16 mouse cellular contexts compared by ENCODE assay signal in genomic region chr13:106721167-106721566, GRCm38 (mm10).
DNase-seq lines count a peak whose midpoint lies in the region; ATAC-seq and TF ChIP-seq lines count a peak whose summit lies in the region.
"Had no signal": no experiment of that assay in that cellular context is flagged by ENCODE, and none has a peak within 500 bp of the region (broad histone marks: within the 10 kb centered on the region; RNA-seq: fewer than 3 reads in every experiment).

No protein-coding gene starts in this region.

- no peak for TF ChIP-seq POLR2A in heart, adult 2 months (IDR thresholded peaks at IDR 0.05; ENCODE audit: insufficient read depth, low read depth, low read length)
- TF ChIP-seq POLR2A in MEL (IDR thresholded peaks at IDR 0.05; ENCODE audit: control insufficient read depth in 1 of 2, insufficient read depth in 1 of 2, low read depth in 1 of 2, low read length in 2 of 2, poor library complexity in 1 of 2) = no peak

- no peak for DNase-seq in heart, adult 2 months
- no peak for DNase-seq in liver, embryonic 14.5 days (ENCODE audit: low read depth in 3 of 3, low spot score in 3 of 3)
- no peak for DNase-seq in liver, embryonic 11.5 days (ENCODE audit: low spot score)
- peak; percentile 38 for DNase-seq in MEL (ENCODE audit: low read depth, low spot score)
- DNase-seq in urinary bladder, postnatal 25 days (ENCODE audit: low spot score) = no peak
- no peak for DNase-seq in ovary, postnatal 10 days (ENCODE audit: low spot score)
- DNase-seq: cerebellum, adult 9-10 months; layer of hippocampus, adult 9-11 months; right cerebral cortex, adult 18-20 months; thymus, adult 2 months had no signal

- no peaks in the 10 kb centered on the region for H3K36me3 ChIP-seq in heart, adult 2 months (ENCODE audit: control insufficient read depth, insufficient read depth, low read length)
- no peaks in the 10 kb centered on the region for H3K36me3 ChIP-seq in heart, embryonic 12.5 days
- H3K36me3 ChIP-seq in liver, embryonic 14.5 days (replicated peaks; ENCODE audit: control insufficient read depth, insufficient read depth, low read depth) = no peaks in the 10 kb centered on the region
- H3K36me3 ChIP-seq in liver, embryonic 11.5 days (ENCODE audit: control insufficient read depth, insufficient read depth, low read length) = no peaks in the 10 kb centered on the region
- H3K36me3 ChIP-seq in MEL (ENCODE audit: control insufficient read depth in 1 of 2, insufficient read depth in 2 of 2, low read length in 2 of 2) = no peaks in the 10 kb centered on the region
- H3K36me3 ChIP-seq: hindbrain, embryonic 13.5 days; limb, embryonic 12.5 days had no signal

- ATAC-seq in heart, embryonic 12.5 days (ENCODE audit: insufficient number of reproducible peaks, low FRiP score) = no peak
- no peak for ATAC-seq in liver, embryonic 14.5 days (ENCODE audit: insufficient read depth)
- no peak for ATAC-seq in liver, embryonic 11.5 days (replicated peaks; ENCODE audit: low FRiP score)
- ATAC-seq in megakaryocyte, adult 5-6 weeks (ENCODE audit: poor library complexity, severe bottlenecking) = peak; percentile 72
- ATAC-seq: activated CD4-positive, CD25-positive, alpha-beta regulatory T cell, adult 4 months had no signal

- peak; percentile 57 for TF ChIP-seq CTCF in heart, adult 2 months (IDR thresholded peaks at IDR 0.05)
- peak; percentile 25; the same call in 1 of the 2 replicates for TF ChIP-seq CTCF in liver, embryonic 14.5 days (IDR thresholded peaks at IDR 0.05; ENCODE audit: low read depth)
- TF ChIP-seq CTCF in MEL (IDR thresholded peaks at IDR 0.05 in 2 of 3, conservative IDR thresholded peaks at IDR 0.05 in 1 of 3; ENCODE audit: control insufficient read depth in 1 of 3, insufficient read depth in 1 of 3, low read depth in 2 of 3, low read length in 3 of 3, poor library complexity in 1 of 3, severe bottlenecking in 1 of 3) = peak in 1 of 3 experiments; percentile 62; a peak in 3 of 6 replicates

- no peak overlapping the region for H3K9ac ChIP-seq in heart, adult 2 months (ENCODE audit: low read depth, low read length)
- H3K9ac ChIP-seq in heart, embryonic 12.5 days = no peak overlapping the region
- no peak overlapping the region for H3K9ac ChIP-seq in liver, embryonic 14.5 days (replicated peaks)
- no peak overlapping the region for H3K9ac ChIP-seq in liver, embryonic 11.5 days (ENCODE audit: low read depth, low read length)
- H3K9ac ChIP-seq in MEL (ENCODE audit: control insufficient read depth, low read depth, low read length, poor library complexity, severe bottlenecking) = no peak overlapping the region
- H3K9ac ChIP-seq: hindbrain, embryonic 13.5 days; limb, embryonic 12.5 days had no signal

- peak; percentile 63 for TF ChIP-seq RAD21 in MEL (IDR thresholded peaks at IDR 0.05; ENCODE audit: low read depth, low read length)

- WGBS in heart, adult 2 months = 93% methylated on average over 1 of the region's 1 CpGs
- WGBS in heart, embryonic 12.5 days = 82% methylated on average over 1 of the region's 1 CpGs
- WGBS in liver, embryonic 14.5 days (ENCODE audit: insufficient replicate concordance) = 65% methylated on average over 1 of the region's 1 CpGs
- WGBS in liver, embryonic 11.5 days = 93% methylated on average over 1 of the region's 1 CpGs

- H3K27me3 ChIP-seq in heart, adult 2 months (ENCODE audit: control insufficient read depth, insufficient read depth, low read length) = no peaks in the 10 kb centered on the region
- no peaks in the 10 kb centered on the region for H3K27me3 ChIP-seq in heart, embryonic 12.5 days (replicated peaks)
- no peaks in the 10 kb centered on the region for H3K27me3 ChIP-seq in liver, embryonic 14.5 days (ENCODE audit: control insufficient read depth, insufficient read depth, low read length)
- no peaks in the 10 kb centered on the region for H3K27me3 ChIP-seq in liver, embryonic 11.5 days (replicated peaks; ENCODE audit: control insufficient read depth, insufficient read depth, low read length)
- no peaks in the 10 kb centered on the region for H3K27me3 ChIP-seq in MEL (ENCODE audit: control insufficient read depth in 1 of 2, insufficient read depth in 2 of 2, low read length in 2 of 2)
- H3K27me3 ChIP-seq: hindbrain, embryonic 13.5 days; limb, embryonic 12.5 days had no signal

- intact Hi-C loops in heart, adult 2 months (cut with DNase I) = loop anchor here (5.0 kb wide), 1 partner anchor 196 kb away; no protein-coding TSS in a partner anchor

- no peak overlapping the region for H3K4me2 ChIP-seq in heart, embryonic 12.5 days
- H3K4me2 ChIP-seq in liver, embryonic 14.5 days (ENCODE audit: low read depth) = no peak overlapping the region
- no peak overlapping the region for H3K4me2 ChIP-seq in liver, embryonic 11.5 days
- H3K4me2 ChIP-seq: hindbrain, embryonic 13.5 days; limb, embryonic 12.5 days had no signal

- no peak overlapping the region for H3K27ac ChIP-seq in heart, adult 2 months
- no peak overlapping the region for H3K27ac ChIP-seq in heart, embryonic 12.5 days (ENCODE audit: poor library complexity, severe bottlenecking)
- H3K27ac ChIP-seq in liver, embryonic 14.5 days = no peak overlapping the region
- H3K27ac ChIP-seq in liver, embryonic 11.5 days (ENCODE audit: low read depth, low read length) = no peak overlapping the region
- no peak overlapping the region for H3K27ac ChIP-seq in MEL (ENCODE audit: control insufficient read depth, low read depth, low read length)
- H3K27ac ChIP-seq: hindbrain, embryonic 13.5 days; limb, embryonic 12.5 days had no signal

- no peaks in the 10 kb centered on the region for H3K79me2 ChIP-seq in heart, adult 2 months (replicated peaks; ENCODE audit: control insufficient read depth, insufficient read depth, low read length)
- H3K79me2 ChIP-seq in MEL (ENCODE audit: control insufficient read depth, insufficient read depth, low read length, poor library complexity) = no peaks in the 10 kb centered on the region

- H3K9me3 ChIP-seq in heart, embryonic 12.5 days (replicated peaks) = no peaks in the 10 kb centered on the region
- H3K9me3 ChIP-seq in liver, embryonic 14.5 days (ENCODE audit: control insufficient read depth, low read length) = no peaks in the 10 kb centered on the region
- H3K9me3 ChIP-seq in liver, embryonic 11.5 days (ENCODE audit: control insufficient read depth, low read length) = no peaks in the 10 kb centered on the region
- H3K9me3 ChIP-seq in MEL (replicated peaks; ENCODE audit: insufficient read depth, low read length) = no peaks in the 10 kb centered on the region
- H3K9me3 ChIP-seq: hindbrain, embryonic 13.5 days; limb, embryonic 12.5 days had no signal

- H3K4me1 ChIP-seq in heart, adult 2 months (ENCODE audit: control insufficient read depth, insufficient read depth, low read length) = no peaks in the 10 kb centered on the region
- H3K4me1 ChIP-seq in heart, embryonic 12.5 days (replicated peaks) = no peaks in the 10 kb centered on the region
- no peaks in the 10 kb centered on the region for H3K4me1 ChIP-seq in liver, embryonic 14.5 days (replicated peaks; ENCODE audit: control insufficient read depth in 2 of 2, insufficient read depth in 2 of 2, low read length in 1 of 2)
- H3K4me1 ChIP-seq in liver, embryonic 11.5 days (replicated peaks; ENCODE audit: control insufficient read depth, insufficient read depth, low read length) = no peaks in the 10 kb centered on the region
- no peaks in the 10 kb centered on the region for H3K4me1 ChIP-seq in MEL (ENCODE audit: control insufficient read depth in 1 of 2, insufficient read depth in 2 of 2, low read length in 2 of 2)
- H3K4me1 ChIP-seq: hindbrain, embryonic 13.5 days; limb, embryonic 12.5 days had no signal

- TF ChIP-seq EP300 in heart, adult 2 months (IDR thresholded peaks at IDR 0.05; ENCODE audit: insufficient read depth, low read depth, low read length) = no peak
- no peak for TF ChIP-seq EP300 in liver, embryonic 14.5 days (IDR thresholded peaks at IDR 0.05; ENCODE audit: low read depth)
- TF ChIP-seq EP300 in MEL (IDR thresholded peaks at IDR 0.05; ENCODE audit: low read depth in 1 of 2, low read length in 2 of 2) = no peak

- no peak overlapping the region for H3K4me3 ChIP-seq in heart, adult 2 months
- no peak overlapping the region for H3K4me3 ChIP-seq in heart, embryonic 12.5 days
- no peak overlapping the region for H3K4me3 ChIP-seq in liver, embryonic 14.5 days (ENCODE audit: insufficient read depth in 1 of 2, low read depth in 2 of 2, low read length in 2 of 2)
- no peak overlapping the region for H3K4me3 ChIP-seq in liver, embryonic 11.5 days (ENCODE audit: low read depth, low read length)
- no peak overlapping the region for H3K4me3 ChIP-seq in MEL (ENCODE audit: control insufficient read depth in 1 of 2, insufficient read depth in 1 of 2, low read depth in 2 of 2, low read length in 2 of 2)
- H3K4me3 ChIP-seq: erythroblast, embryonic 14.5 days; hindbrain, embryonic 13.5 days; limb, embryonic 12.5 days had no signal

TF ChIP-seq in MEL, 35 proteins besides CTCF, POLR2A, EP300 and RAD21:
- peak; percentile 61 for TF ChIP-seq ZC3H11A (IDR thresholded peaks at IDR 0.05; ENCODE audit: low read depth, low read length)
- no peak for TF ChIP-seq USF2 (IDR thresholded peaks at IDR 0.05; ENCODE audit: borderline replicate concordance in 1 of 2, insufficient read depth in 1 of 2, low read depth in 1 of 2, low read length in 2 of 2)
- TF ChIP-seq SIN3A (IDR thresholded peaks at IDR 0.05; ENCODE audit: low read length) = no peak
- no peak for TF ChIP-seq MAFK (IDR thresholded peaks at IDR 0.05; ENCODE audit: borderline replicate concordance, low read depth, low read length)
- TF ChIP-seq SMC3 (IDR thresholded peaks at IDR 0.05; ENCODE audit: low read depth, low read length) = peak; percentile 79
- no peak for TF ChIP-seq CHD1 (IDR thresholded peaks at IDR 0.05; ENCODE audit: low read depth, low read length)
- TF ChIP-seq E2F4 (IDR thresholded peaks at IDR 0.05; ENCODE audit: borderline replicate concordance, low read depth, low read length) = no peak
- no peak for TF ChIP-seq MYC (IDR thresholded peaks at IDR 0.05; ENCODE audit: low read depth, low read length)
- TF ChIP-seq UBTF (IDR thresholded peaks at IDR 0.05; ENCODE audit: borderline replicate concordance, insufficient read depth, low read depth, low read length) = no peak
- no peak for TF ChIP-seq TBP (IDR thresholded peaks at IDR 0.05; ENCODE audit: low read depth, low read length)
- no peak for TF ChIP-seq MYB (IDR thresholded peaks at IDR 0.05; ENCODE audit: low read depth, low read length)
